Mouse (Mus musculus) erythroblast, embryonic 14.5 days (primary cell): ENCODE measurements around the gene Cbr4. TPM values are rescaled to one million over a fixed set of nuclear protein-coding genes. Genes with fewer than 3 reads are reported as not detected.

ENCODE experiments used
- H3K27me3 ChIP-seq: 2 replicates; pipeline ENCODE4 v1.6.1; 2012; ENCODE audit warnings: inconsistent platforms; ENCODE audit not compliant: control insufficient read depth
- H3K36me3 ChIP-seq: 2 replicates; pipeline ENCODE4 v1.6.1; 2012; ENCODE audit warnings: mild to moderate bottlenecking, inconsistent platforms; ENCODE audit not compliant: control insufficient read depth
- H3K4me1 ChIP-seq: 2 replicates; pipeline ENCODE4 v1.6.1; 2012; ENCODE audit warnings: inconsistent platforms; ENCODE audit not compliant: control insufficient read depth
- H3K4me3 ChIP-seq: replicated peaks from 2 replicates; pipeline ENCODE3; 2012; ENCODE audit warnings: moderate library complexity, mild to moderate bottlenecking, inconsistent platforms
- H3K9me3 ChIP-seq: 2 replicates; pipeline ENCODE4 v1.6.1; 2012; ENCODE audit warnings: low read length, inconsistent platforms, mixed read lengths; ENCODE audit not compliant: control insufficient read depth
- GATA1 ChIP-seq: IDR thresholded peaks from 2 replicates; pipeline ENCODE4 v1.6.1; 2012; ENCODE audit warnings: low read length, inconsistent platforms, mixed read lengths
- TAL1 ChIP-seq: IDR thresholded peaks from 3 replicates; pipeline ENCODE4 v1.6.1; 2012; ENCODE audit warnings: low read length, inconsistent platforms, mixed read lengths
- polyA plus RNA-seq: library from polyadenylated mRNA; stranded (reverse); fragments of >175 nt; gene quantifications from 2 replicates; pipeline ENCODE4 v1.2.3, GENCODE M21; 2012

Gene Cbr4
- 0.08 TPM in 1 of 2 replicates, not detected in the other for polyA plus RNA-seq

- Histone ChIP-seq H3K9me3 (no peaks in the 10 kb centered on the region), H3K36me3 (peaks cover 5% of the 10 kb centered on the region), H3K4me3 (peak within 1 kb of the TSS; percentile 89), H3K4me1 (peaks cover 20% of the 10 kb centered on the region), H3K27me3 (no peaks in the 10 kb centered on the region)
- no peak for TF ChIP-seq TAL1
- TF ChIP-seq GATA1: no peak
These were observed at the start of gene Cbr4 for GRCm38 (mm10) chr8:61487597-61488156. Gene Cbr4, plus strand, starts transcription at chr8:61487734.

- Histone ChIP-seq H3K36me3 (no peaks in the 10 kb centered on the region), H3K9me3 (peaks cover 10% of the 10 kb centered on the region), H3K4me1 (no peaks in the 10 kb centered on the region), H3K27me3 (no peaks in the 10 kb centered on the region), H3K4me3 (no peak overlapping the region)
- TF ChIP-seq TAL1: no peak
- TF ChIP-seq GATA1: no peak
These were observed 44.5 kb upstream of the Cbr4 start for GRCm38 (mm10) chr8:61442988-61443387.

- Histone ChIP-seq H3K4me3 (no peak overlapping the region), H3K36me3 (no peaks in the 10 kb centered on the region), H3K9me3 (peaks cover 10% of the 10 kb centered on the region), H3K27me3 (no peaks in the 10 kb centered on the region), H3K4me1 (no peaks in the 10 kb centered on the region)
- TF ChIP-seq TAL1 (no peak), GATA1 (no peak)
These were observed 43.2 kb upstream of the Cbr4 start for GRCm38 (mm10) chr8:61444358-61444757.

GRCm38 (mm10) chr8:61446329-61446728, 41.2 kb upstream of the Cbr4 start:
- H3K4me3 ChIP-seq: no peak overlapping the region
- no peaks in the 10 kb centered on the region for H3K36me3 ChIP-seq
- H3K9me3 ChIP-seq: peaks cover 3% of the 10 kb centered on the region
- TF ChIP-seq GATA1: no peak
- no peak for TF ChIP-seq TAL1
- H3K4me1 ChIP-seq: no peaks in the 10 kb centered on the region
- H3K27me3 ChIP-seq: no peaks in the 10 kb centered on the region

GRCm38 (mm10) chr8:61448100-61448499, 39.4 kb upstream of the Cbr4 start:
- Histone ChIP-seq H3K27me3 (no peaks in the 10 kb centered on the region), H3K9me3 (no peaks in the 10 kb centered on the region), H3K4me3 (no peak overlapping the region), H3K4me1 (no peaks in the 10 kb centered on the region), H3K36me3 (no peaks in the 10 kb centered on the region)
- TF ChIP-seq TAL1: no peak
- TF ChIP-seq GATA1: no peak

GRCm38 (mm10) chr8:61448881-61449280, 38.7 kb upstream of the Cbr4 start:
- TF ChIP-seq TAL1: no peak
- no peak for TF ChIP-seq GATA1
- Histone ChIP-seq H3K4me3 (no peak overlapping the region), H3K4me1 (no peaks in the 10 kb centered on the region), H3K27me3 (no peaks in the 10 kb centered on the region), H3K36me3 (no peaks in the 10 kb centered on the region), H3K9me3 (no peaks in the 10 kb centered on the region)

- Histone ChIP-seq H3K36me3 (no peaks in the 10 kb centered on the region), H3K9me3 (no peaks in the 10 kb centered on the region), H3K4me1 (no peaks in the 10 kb centered on the region), H3K4me3 (no peak overlapping the region), H3K27me3 (no peaks in the 10 kb centered on the region)
- TF ChIP-seq GATA1 (no peak), TAL1 (no peak)
These were observed 36.5 kb upstream of the Cbr4 start for GRCm38 (mm10) chr8:61450916-61451575.

- H3K9me3 ChIP-seq: no peaks in the 10 kb centered on the region
- H3K36me3 ChIP-seq: no peaks in the 10 kb centered on the region
- H3K4me3 ChIP-seq: no peak overlapping the region
- TF ChIP-seq TAL1 (no peak), GATA1 (no peak)
- H3K27me3 ChIP-seq: no peaks in the 10 kb centered on the region
- H3K4me1 ChIP-seq: no peaks in the 10 kb centered on the region
These were observed 35.7 kb upstream of the Cbr4 start for GRCm38 (mm10) chr8:61451721-61452337.

- Histone ChIP-seq H3K9me3 (no peaks in the 10 kb centered on the region), H3K27me3 (no peaks in the 10 kb centered on the region), H3K36me3 (no peaks in the 10 kb centered on the region), H3K4me3 (no peak overlapping the region), H3K4me1 (no peaks in the 10 kb centered on the region)
- TF ChIP-seq GATA1 (no peak), TAL1 (no peak)
These were observed 27.8 kb upstream of the Cbr4 start for GRCm38 (mm10) chr8:61459763-61460162.

- no peaks in the 10 kb centered on the region for H3K36me3 ChIP-seq
- TF ChIP-seq GATA1 (no peak), TAL1 (no peak)
These were observed 25.3 kb upstream of the Cbr4 start for GRCm38 (mm10) chr8:61462221-61462620.

More at GRCm38 (mm10) chr8:61462221-61462620, 25.3 kb upstream of the Cbr4 start:
- H3K9me3 ChIP-seq: no peaks in the 10 kb centered on the region
- no peak overlapping the region for H3K4me3 ChIP-seq
- no peaks in the 10 kb centered on the region for H3K4me1 ChIP-seq
- H3K27me3 ChIP-seq: no peaks in the 10 kb centered on the region
